Mouse (Mus musculus) c-Kit-positive CD71-positive TER-119-negative erythroid progenitor cells, embryonic 14.5 days (primary cell): ENCODE data around the gene Mgst3.
"Not testable (repeated sequence)": the region's sequence is repeated elsewhere in the genome, so short reads cannot be mapped to it uniquely, and the experiment has no call there.

Source experiments
- DNase-seq: peaks from one replicate; pipeline ENCODE4 v3.0.0-alpha.2; 2013; ENCODE audit warnings: low read depth

Gene Mgst3

GRCm38 (mm10) chr1:167358731-167359130 lies 34.9 kb downstream of the Mgst3 start:
- no peak for DNase-seq

- no peak for DNase-seq
These were observed 36.3 kb downstream of the Mgst3 start for GRCm38 (mm10) chr1:167357387-167357786.

GRCm38 (mm10) chr1:167352403-167352802 lies 41.2 kb downstream of the Mgst3 start:
- no peak for DNase-seq

GRCm38 (mm10) chr1:167350597-167351415 lies 42.8 kb downstream of the Mgst3 start:
- no peak for DNase-seq

GRCm38 (mm10) chr1:167349815-167350596 lies 43.6 kb downstream of the Mgst3 start, which contains the start of gene Aldh9a1:
TSS of gene Aldh9a1 (plus strand) at chr1:167349991.
- DNase-seq: peak; percentile 76

GRCm38 (mm10) chr1:167349206-167349605 lies 44.4 kb downstream of the Mgst3 start:
- DNase-seq: not testable (repeated sequence)

- not testable (repeated sequence) for DNase-seq
These were observed 47.6 kb downstream of the Mgst3 start for GRCm38 (mm10) chr1:167345994-167346520.

GRCm38 (mm10) chr1:167342831-167343230 lies 50.8 kb downstream of the Mgst3 start:
- DNase-seq: no peak

- DNase-seq: no peak
These were observed 52.6 kb downstream of the Mgst3 start for GRCm38 (mm10) chr1:167340910-167341528.

- no peak for DNase-seq
These were observed 53.4 kb downstream of the Mgst3 start for GRCm38 (mm10) chr1:167340111-167340787.

- no peak for DNase-seq
These were observed 54.4 kb downstream of the Mgst3 start for GRCm38 (mm10) chr1:167339177-167339781.

- DNase-seq: peak; percentile 85
These were observed 56.1 kb downstream of the Mgst3 start for GRCm38 (mm10) chr1:167337463-167338095.

- no peak for DNase-seq
These were observed 57.2 kb downstream of the Mgst3 start for GRCm38 (mm10) chr1:167336398-167336797.

GRCm38 (mm10) chr1:167331106-167331505 lies 62.5 kb downstream of the Mgst3 start:
- DNase-seq: no peak

GRCm38 (mm10) chr1:167328776-167329175 lies 64.9 kb downstream of the Mgst3 start:
- no peak for DNase-seq
